Mouse (Mus musculus) liver, embryonic 14.5 days (tissue): Measurements from ENCODE around the gene Ptprn2.

ENCODE experiments used
- CTCF ChIP-seq: IDR thresholded peaks from 2 replicates; pipeline ENCODE4 v1.5.1; 2016; ENCODE audit warnings: antibody characterized with exemption, low read depth, control low read depth
- EP300 ChIP-seq: IDR thresholded peaks from 2 replicates; pipeline ENCODE4 v1.6.1; 2016; ENCODE audit warnings: antibody characterized with exemption, low read depth

DNA sequence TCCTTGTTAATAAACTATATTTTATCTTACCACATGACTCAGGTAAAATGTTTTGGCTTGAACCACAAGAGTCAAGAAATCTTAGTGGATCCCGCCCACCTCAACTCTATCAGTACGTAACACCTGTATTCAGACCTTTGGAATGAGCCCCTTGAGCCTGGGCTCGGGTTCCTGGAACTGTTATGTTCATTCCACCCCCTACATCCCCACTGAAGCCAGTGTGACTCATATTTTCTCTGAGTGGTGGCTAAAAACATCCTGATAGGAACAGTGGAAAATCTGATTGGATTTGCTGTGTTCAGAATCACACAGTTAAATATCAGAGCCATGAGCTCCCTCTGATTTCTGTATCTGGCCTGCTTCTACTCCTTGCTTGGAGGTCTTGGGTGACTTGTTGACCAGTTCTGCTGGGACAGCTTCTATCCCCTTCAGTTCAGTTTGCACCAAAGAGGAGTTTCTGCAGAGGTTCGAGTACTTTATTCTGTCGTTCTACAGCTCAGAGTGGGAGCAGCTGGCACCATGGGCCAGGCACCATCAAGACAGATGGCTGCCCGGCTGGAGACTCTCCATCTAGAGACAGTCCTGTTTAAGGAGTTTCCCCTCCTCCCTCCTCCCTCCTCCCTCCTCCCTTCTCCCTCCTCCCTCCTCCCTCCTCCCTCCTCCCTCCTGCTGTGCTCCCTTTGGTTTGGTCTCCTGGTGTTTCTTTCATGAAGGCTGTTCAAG is 137.3 kb downstream of the Ptprn2 start:
- TF ChIP-seq EP300 (no peak), CTCF (no peak)
